Mouse (Mus musculus) T-helper 1 cell (primary cell): ENCODE data around the gene Cdc16.

Experiments
- in situ Hi-C: fragments of 300-600 bp; cut with MboI, MseI; formaldehyde crosslinking; loops from one replicate; pipeline ENCODE4 v1.15.1; 2025; ENCODE audit warnings: high pct_unique_total_duplicates

Cdc16 gene

GRCm38 (mm10) chr8:13799566-13799965 lies 42.1 kb downstream of the Cdc16 start:
- in situ Hi-C loops, result no loop called here

DNA sequence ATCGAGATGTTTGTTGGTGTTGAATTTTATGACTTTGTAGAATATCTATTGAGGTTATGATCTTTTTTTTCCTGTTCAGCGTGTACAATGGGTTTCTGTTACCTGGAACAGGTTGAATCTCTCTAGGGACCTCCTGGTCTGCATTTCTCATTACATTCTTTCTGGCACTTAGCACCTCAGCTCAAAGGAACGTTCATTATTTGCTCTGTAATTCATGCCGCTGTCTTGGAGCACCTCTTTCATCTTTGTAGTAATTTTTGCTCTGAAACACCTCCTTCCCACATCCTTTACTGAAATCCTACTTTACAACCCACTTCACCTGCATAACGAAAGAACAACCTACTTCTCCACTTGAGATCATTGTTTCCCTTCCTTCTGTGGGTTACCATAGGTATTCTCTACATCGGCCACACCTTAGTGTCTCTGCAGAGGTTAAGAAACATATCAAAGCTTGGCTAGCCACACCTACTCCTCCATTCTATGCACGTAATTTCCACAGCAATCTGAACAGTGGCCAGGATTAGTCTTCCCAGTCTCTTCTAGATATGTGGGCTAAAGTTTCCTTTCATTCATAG lies 71.2 kb downstream of the Cdc16 start:
- in situ Hi-C loops, result no loop called here
